Mouse (Mus musculus): ENCODE measurements around the gene Acot3. TPM values are rescaled to one million over a fixed set of nuclear protein-coding genes. Genes with fewer than 3 reads are reported as not detected.
A peak's percentile ranks its signal among the peaks of the same experiment; 100 is the strongest.
"Not testable (repeated sequence)": the region's sequence is repeated elsewhere in the genome, so short reads cannot be mapped to it uniquely, and the experiment has no call there.

The Acot3 gene
- polyA plus RNA-seq, 2 experiments = 2.0 to 3.7 TPM

DNA sequence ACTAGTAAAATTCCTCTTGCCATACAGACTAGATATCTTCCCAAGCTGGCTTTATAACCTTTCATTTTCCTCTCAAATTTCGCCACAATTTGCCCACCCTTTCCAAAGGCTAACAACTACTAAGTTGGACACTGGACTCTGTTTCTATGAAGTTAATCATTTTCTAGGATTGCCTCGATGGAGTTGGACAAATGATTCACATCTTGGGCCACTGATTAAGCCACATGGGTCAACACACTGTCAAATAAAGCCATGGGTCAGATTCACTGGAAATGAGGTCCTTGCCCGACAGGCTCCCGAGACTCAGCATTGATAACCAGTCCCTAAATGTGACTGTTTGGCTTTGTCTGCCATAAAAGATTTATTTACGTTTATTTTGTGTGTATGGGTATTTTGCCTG is 9.7 kb upstream of the Acot3 start:
- no peak overlapping the region for H3K4me2 ChIP-seq (ENCODE audit: low read depth)
- ATAC-seq (ENCODE audit: insufficient read depth) = peak; percentile 55; the same call in 1 of the 2 replicates
- no peaks in the 10 kb centered on the region for H3K9me3 ChIP-seq (ENCODE audit: control insufficient read depth, low read length)
- TF ChIP-seq EP300 (IDR thresholded peaks at IDR 0.05; ENCODE audit: low read depth) = no peak
- no peak for TF ChIP-seq CTCF (IDR thresholded peaks at IDR 0.05; ENCODE audit: low read depth)
- H3K4me1 ChIP-seq (replicated peaks; ENCODE audit: control insufficient read depth in 2 of 2, insufficient read depth in 2 of 2, low read length in 1 of 2) = peaks cover 0 to 2% of the 10 kb centered on the region in 2 experiments; a peak in 1 of 4 replicates
- H3K4me3 ChIP-seq (ENCODE audit: insufficient read depth in 1 of 2, low read depth in 2 of 2, low read length in 2 of 2) = no peak overlapping the region
- H3K36me3 ChIP-seq (replicated peaks; ENCODE audit: control insufficient read depth, insufficient read depth, low read depth) = no peaks in the 10 kb centered on the region
- WGBS (ENCODE audit: insufficient replicate concordance) = 58% methylated on average over 5 of the region's 5 CpGs
- no peak for DNase-seq (ENCODE audit: low read depth in 3 of 3, low spot score in 3 of 3)
- H3K27ac ChIP-seq = no peak overlapping the region
- H3K27me3 ChIP-seq (ENCODE audit: control insufficient read depth, insufficient read depth, low read length) = peaks cover 7% of the 10 kb centered on the region
- H3K9ac ChIP-seq (replicated peaks) = no peak overlapping the region

DNA sequence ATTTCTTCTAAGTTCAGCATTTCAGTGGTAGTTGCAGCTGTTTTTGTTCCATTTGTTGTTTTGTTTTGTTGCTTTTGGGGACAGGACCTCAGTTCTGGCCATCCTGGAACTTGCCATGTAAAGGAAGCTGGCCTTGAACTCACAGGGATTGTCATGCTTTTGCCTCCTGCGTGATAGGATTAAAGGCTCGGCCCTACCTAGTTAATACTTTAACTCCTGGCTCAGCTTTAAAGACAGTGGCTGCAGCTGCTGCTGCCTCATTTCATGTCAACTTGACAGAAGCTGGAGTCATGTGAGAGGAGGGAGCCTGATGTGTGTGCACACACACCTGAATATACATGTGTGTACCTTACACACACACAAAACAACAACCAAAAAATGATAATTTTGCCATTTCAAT is 7.9 kb upstream of the Acot3 start:
- Histone ChIP-seq H3K27me3 (ENCODE audit: control insufficient read depth, insufficient read depth, low read length) (no peaks in the 10 kb centered on the region), H3K9ac (replicated peaks) (no peak overlapping the region), H3K9me3 (ENCODE audit: control insufficient read depth, low read length) (no peaks in the 10 kb centered on the region), H3K4me3 (ENCODE audit: insufficient read depth in 1 of 2, low read depth in 2 of 2, low read length in 2 of 2) (no peak overlapping the region), H3K27ac (no peak overlapping the region), H3K4me1 (replicated peaks; ENCODE audit: control insufficient read depth in 2 of 2, insufficient read depth in 2 of 2, low read length in 1 of 2) (no peaks in the 10 kb centered on the region; a peak in 1 of 4 replicates), H3K36me3 (replicated peaks; ENCODE audit: control insufficient read depth, insufficient read depth, low read depth) (no peaks in the 10 kb centered on the region), H3K4me2 (ENCODE audit: low read depth) (no peak overlapping the region)
- DNase-seq (ENCODE audit: low read depth in 3 of 3, low spot score in 3 of 3) = no peak
- ATAC-seq (ENCODE audit: insufficient read depth) = no peak
- TF ChIP-seq EP300 (IDR thresholded peaks at IDR 0.05; ENCODE audit: low read depth) (no peak), CTCF (IDR thresholded peaks at IDR 0.05; ENCODE audit: low read depth) (no peak)
- WGBS (ENCODE audit: insufficient replicate concordance) = 54% methylated on average over 2 of the region's 2 CpGs

DNA sequence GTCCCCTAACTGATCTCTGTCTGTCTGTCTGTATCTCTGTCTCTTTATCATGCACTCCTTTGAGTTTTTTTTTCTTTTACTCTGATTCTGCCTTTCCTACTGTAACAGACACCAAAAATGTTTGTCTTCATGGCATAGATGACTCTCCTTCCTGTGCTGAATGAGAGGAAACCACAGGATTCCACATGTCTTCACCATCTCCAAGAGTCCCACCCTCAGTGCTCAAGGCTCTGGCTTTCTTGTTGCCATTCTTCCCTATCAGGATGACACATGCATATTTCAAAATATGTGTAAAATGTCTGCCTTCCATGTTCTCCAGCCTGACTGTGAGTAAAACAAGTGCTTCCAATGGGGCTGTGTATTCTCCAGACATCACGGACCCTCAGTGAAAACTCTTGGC is 5.0 kb upstream of the Acot3 start:
- H3K9ac ChIP-seq (replicated peaks) = no peak overlapping the region
- no peaks in the 10 kb centered on the region; the same call in 1 of the 2 replicates for H3K27me3 ChIP-seq (ENCODE audit: control insufficient read depth, insufficient read depth, low read length)
- no peaks in the 10 kb centered on the region for H3K36me3 ChIP-seq (replicated peaks; ENCODE audit: control insufficient read depth, insufficient read depth, low read depth)
- 66% methylated on average over 1 of the region's 1 CpGs for WGBS (ENCODE audit: insufficient replicate concordance)
- H3K4me1 ChIP-seq (replicated peaks; ENCODE audit: control insufficient read depth in 2 of 2, insufficient read depth in 2 of 2, low read length in 1 of 2) = no peaks in the 10 kb centered on the region; a peak in 1 of 4 replicates
- H3K27ac ChIP-seq = no peak overlapping the region
- H3K9me3 ChIP-seq (ENCODE audit: control insufficient read depth, low read length) = no peaks in the 10 kb centered on the region
- DNase-seq (ENCODE audit: low read depth in 3 of 3, low spot score in 3 of 3) (no peak), ATAC-seq (ENCODE audit: insufficient read depth) (no peak)
- no peak overlapping the region for H3K4me3 ChIP-seq (ENCODE audit: insufficient read depth in 1 of 2, low read depth in 2 of 2, low read length in 2 of 2)
- H3K4me2 ChIP-seq (ENCODE audit: low read depth) = no peak overlapping the region
- TF ChIP-seq EP300 (IDR thresholded peaks at IDR 0.05; ENCODE audit: low read depth) (no peak), CTCF (IDR thresholded peaks at IDR 0.05; ENCODE audit: low read depth) (no peak)

DNA sequence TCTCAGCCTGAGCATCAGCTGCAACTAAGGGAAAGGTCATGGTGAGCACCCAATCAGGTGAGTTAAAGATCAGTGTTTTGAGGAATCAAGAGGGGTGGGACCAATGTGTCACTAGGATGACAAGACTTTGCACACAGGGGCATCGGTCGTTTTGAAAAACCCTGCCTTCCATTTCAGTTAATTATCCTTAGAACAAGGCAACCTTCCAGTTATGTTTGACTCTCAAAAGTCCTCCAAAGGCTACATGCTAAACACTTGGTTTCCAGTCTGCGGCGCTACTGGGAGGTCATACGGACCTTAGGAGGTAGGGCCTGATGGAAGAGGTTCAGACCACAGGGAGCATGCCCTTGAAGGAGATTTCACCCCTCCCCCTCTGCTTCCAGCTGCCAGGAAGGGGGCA is 1.2 kb upstream of the Acot3 start:
- not testable (repeated sequence) for H3K27ac ChIP-seq; ATAC-seq (ENCODE audit: insufficient read depth); H3K9ac ChIP-seq (replicated peaks); H3K4me1 ChIP-seq (replicated peaks; ENCODE audit: control insufficient read depth in 2 of 2, insufficient read depth in 2 of 2, low read length in 1 of 2); H3K36me3 ChIP-seq (replicated peaks; ENCODE audit: control insufficient read depth, insufficient read depth, low read depth); DNase-seq (ENCODE audit: low read depth in 3 of 3, low spot score in 3 of 3); H3K4me2 ChIP-seq (ENCODE audit: low read depth); H3K4me3 ChIP-seq (ENCODE audit: insufficient read depth in 1 of 2, low read depth in 2 of 2, low read length in 2 of 2); H3K9me3 ChIP-seq (ENCODE audit: control insufficient read depth, low read length)
- H3K27me3 ChIP-seq (ENCODE audit: control insufficient read depth, insufficient read depth, low read length) = peaks cover 21% of the 10 kb centered on the region
- 62% methylated on average over 5 of the region's 5 CpGs for WGBS (ENCODE audit: insufficient replicate concordance)

DNA sequence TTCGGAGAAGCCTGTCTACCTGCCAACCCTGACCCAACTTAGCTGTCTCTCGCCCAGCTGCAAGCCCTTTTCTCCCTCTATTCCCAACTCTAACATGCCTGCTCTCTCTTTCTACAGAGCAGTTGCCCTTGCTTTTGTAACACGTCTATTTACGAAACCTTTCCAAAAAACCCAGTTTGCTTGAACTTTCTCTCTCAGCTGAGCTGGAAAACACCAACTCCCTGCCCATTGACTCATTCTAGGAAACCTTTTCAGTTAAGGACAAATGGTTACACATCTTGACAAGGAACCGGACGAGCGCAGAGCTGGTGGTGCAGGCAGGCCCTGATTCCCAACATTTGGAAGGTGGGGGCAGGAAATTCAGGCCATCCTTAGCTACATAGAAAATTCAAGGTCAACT is 665 bp downstream of the Acot3 start:
- DNase-seq (ENCODE audit: low read depth in 3 of 3, low spot score in 3 of 3) (no peak), ATAC-seq (ENCODE audit: insufficient read depth) (no peak)
- Histone ChIP-seq H3K27me3 (ENCODE audit: control insufficient read depth, insufficient read depth, low read length) (peaks cover 21% of the 10 kb centered on the region), H3K9ac (replicated peaks) (no peak overlapping the region), H3K4me2 (ENCODE audit: low read depth) (peak overlapping the region; percentile 28), H3K4me1 (replicated peaks; ENCODE audit: control insufficient read depth in 2 of 2, insufficient read depth in 2 of 2, low read length in 1 of 2) (no peaks in the 10 kb centered on the region; a peak in 1 of 4 replicates), H3K4me3 (ENCODE audit: insufficient read depth in 1 of 2, low read depth in 2 of 2, low read length in 2 of 2) (peak overlapping the region; percentile 16 to 45; a peak in 2 of 4 replicates), H3K36me3 (replicated peaks; ENCODE audit: control insufficient read depth, insufficient read depth, low read depth) (no peaks in the 10 kb centered on the region), H3K27ac (no peak overlapping the region), H3K9me3 (ENCODE audit: control insufficient read depth, low read length) (no peaks in the 10 kb centered on the region)
- no peak for TF ChIP-seq EP300 (IDR thresholded peaks at IDR 0.05; ENCODE audit: low read depth)
- no peak for TF ChIP-seq CTCF (IDR thresholded peaks at IDR 0.05; ENCODE audit: low read depth)
- 62% methylated on average over 7 of the region's 7 CpGs for WGBS (ENCODE audit: insufficient replicate concordance)
